Mouse (Mus musculus) central nervous system, embryonic 18 days (tissue): ENCODE data around the gene Ddx52. TPM values are rescaled to one million over a fixed set of nuclear protein-coding genes. Genes with fewer than 3 reads are reported as not detected.

Source experiments
- polyA plus RNA-seq: library from polyadenylated mRNA; depleted of rRNA; stranded (reverse); fragments of >200 nt; gene quantifications from 2 replicates; pipeline ENCODE4 v1.2.3, GENCODE M21; 2012; rRNA removed

The Ddx52 gene
- 15.7 and 16.9 TPM in 2 replicates for polyA plus RNA-seq

DNA sequence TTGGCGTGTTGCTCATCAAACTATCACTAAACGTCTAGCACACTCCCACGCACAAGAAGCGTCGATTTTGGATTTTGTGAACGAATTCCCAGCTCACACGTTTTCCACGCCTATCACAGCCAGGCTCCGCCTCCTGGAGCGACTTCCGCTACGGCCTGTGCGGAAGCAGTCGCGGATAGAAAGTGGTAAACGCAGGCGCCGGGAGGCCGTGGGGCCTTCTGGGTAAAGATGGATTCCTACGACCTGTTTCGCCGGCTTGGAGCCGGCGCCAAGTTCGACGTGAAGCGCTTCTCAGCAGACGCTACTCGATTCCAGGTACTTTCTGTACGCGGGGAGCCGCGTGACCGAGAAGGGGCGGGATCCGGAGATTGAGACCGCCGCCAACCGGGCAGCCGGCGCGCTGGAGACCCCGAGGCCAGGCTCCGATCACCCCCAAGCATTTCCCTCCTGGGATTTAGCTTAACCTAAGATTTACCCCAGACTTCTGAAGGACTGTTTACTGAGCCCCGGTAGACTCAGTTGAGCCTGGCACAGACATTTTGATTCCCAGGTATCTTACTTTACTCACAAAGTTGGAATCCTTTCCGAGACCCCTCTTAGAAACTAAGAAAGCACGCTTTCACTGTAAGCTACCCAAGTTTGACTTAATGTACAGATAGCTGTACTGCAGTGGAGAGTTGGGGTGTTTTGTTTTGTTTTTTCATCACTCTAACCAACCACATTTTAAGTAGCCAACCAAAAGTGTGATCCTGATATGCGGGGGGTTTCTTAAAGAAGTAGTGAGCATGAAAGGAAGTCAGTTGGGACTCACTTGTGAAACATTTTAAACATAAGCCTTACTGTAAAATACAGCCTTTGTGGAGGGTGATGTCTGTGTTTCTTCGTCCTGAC lies at the start of gene Ddx52:
Gene Ddx52, plus strand, starts transcription at position 113 of the 891 bp plus-strand sequence.

GRCm38 (mm10) chr11:83963991-83964921 lies 22.4 kb downstream of the Ddx52 start, which contains the start of gene Synrg:
Gene Synrg (plus strand): TSS chr11:83964428.

Other genes with a start within 250 kb of the Ddx52 start
- gene Wfdc17, start 238.1 kb upstream of the Ddx52 start, polyA plus RNA-seq = not detected in 2 replicates
- 0.19 and 0.35 TPM in 2 replicates for gene Wfdc18, start 233.0 kb upstream of the Ddx52 start, polyA plus RNA-seq
- 0.19 TPM in 1 of 2 replicates, not detected in the other for gene Wfdc21, start 195.1 kb upstream of the Ddx52 start, polyA plus RNA-seq
- 29.9 and 33.7 TPM in 2 replicates for gene Heatr6, start 188.4 kb upstream of the Ddx52 start, polyA plus RNA-seq
- gene Hnf1b, start 92.0 kb upstream of the Ddx52 start, polyA plus RNA-seq = 0.13 and 0.15 TPM in 2 replicates
- 22.9 and 24.8 TPM in 2 replicates for gene Synrg, start 22.4 kb downstream of the Ddx52 start, polyA plus RNA-seq
- gene Dusp14, start 127.2 kb downstream of the Ddx52 start, polyA plus RNA-seq = 11.0 and 11.5 TPM in 2 replicates
- 45.8 and 49.9 TPM in 2 replicates for gene Tada2a, start 187.5 kb downstream of the Ddx52 start, polyA plus RNA-seq
- 38.6 and 39.5 TPM in 2 replicates for gene Acaca, start 187.6 kb downstream of the Ddx52 start, polyA plus RNA-seq
- not detected in 2 replicates for gene Gm11437, start 225.4 kb downstream of the Ddx52 start, polyA plus RNA-seq